Mouse (Mus musculus): Measurements from ENCODE around the gene Bbs2.
"Not testable (repeated sequence)": the region's sequence is repeated elsewhere in the genome, so short reads cannot be mapped to it uniquely, and the experiment has no call there.

The Bbs2 gene

DNA sequence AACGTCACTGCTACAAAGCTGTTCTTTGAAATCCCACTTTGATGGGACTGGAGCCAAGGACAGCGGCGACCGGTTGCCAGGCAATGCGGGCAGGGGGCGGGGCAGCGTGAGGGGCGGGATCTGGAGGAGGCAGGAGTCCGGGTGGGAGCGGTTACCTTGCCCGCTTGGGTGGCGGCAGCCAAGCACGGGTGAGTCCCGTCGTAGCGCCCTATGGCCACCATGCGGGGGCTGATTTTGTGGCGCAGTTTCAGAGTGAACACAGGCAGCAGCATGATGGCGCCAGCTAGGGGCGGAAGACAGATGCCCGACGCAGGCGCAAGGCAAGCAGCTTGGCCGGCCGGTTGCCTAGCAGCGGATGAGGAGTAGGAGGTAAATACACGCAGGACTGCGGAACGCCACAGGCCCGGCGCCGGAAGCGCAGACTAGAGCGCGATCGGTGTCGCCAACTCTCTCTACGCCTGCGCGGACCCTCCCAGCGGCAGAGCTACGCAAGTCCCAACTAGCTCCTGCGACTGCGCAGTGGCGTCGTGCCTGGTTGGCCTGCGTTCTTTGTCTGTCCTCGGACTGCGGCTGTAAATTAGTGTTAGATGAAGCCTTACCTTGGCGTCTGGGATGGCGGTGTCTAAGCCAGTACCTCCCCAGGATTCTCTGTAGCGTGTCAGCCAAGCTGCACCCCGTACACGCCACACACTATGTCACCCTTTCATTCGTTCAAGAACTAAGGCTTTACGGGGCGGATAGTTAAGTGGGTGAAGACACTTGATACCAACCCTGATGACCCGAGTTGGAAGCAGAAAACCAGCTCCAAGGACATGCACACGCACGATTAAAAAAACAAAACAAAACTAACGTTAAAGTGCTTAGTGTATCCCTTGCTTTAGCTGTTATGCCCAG lies at the start of gene Bbs2:
TSS of gene Bbs2 (minus strand) at position 848 of the 894 bp plus-strand sequence.
- peak; percentile 96 to 99 for DNase-seq

DNA sequence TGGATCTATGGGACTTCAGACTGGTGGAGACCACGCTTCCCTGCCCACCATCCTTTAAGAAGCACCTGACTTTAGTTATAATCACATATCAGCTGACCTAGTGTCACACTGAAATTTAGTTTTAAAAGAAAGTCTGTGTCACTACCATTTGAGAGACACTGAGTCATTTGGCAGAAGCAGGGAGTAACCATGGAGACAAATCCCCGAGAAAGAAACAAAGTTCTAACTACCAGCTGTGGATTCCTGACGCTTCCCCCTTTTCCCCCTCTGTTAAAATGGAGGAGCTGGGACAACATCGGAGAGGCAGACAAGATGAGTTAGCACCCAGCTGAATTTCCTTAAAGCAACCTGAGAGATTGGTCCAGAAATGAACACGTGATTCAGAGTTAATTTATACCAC lies 49.5 kb upstream of the Bbs2 start:
- no peak for DNase-seq

DNA sequence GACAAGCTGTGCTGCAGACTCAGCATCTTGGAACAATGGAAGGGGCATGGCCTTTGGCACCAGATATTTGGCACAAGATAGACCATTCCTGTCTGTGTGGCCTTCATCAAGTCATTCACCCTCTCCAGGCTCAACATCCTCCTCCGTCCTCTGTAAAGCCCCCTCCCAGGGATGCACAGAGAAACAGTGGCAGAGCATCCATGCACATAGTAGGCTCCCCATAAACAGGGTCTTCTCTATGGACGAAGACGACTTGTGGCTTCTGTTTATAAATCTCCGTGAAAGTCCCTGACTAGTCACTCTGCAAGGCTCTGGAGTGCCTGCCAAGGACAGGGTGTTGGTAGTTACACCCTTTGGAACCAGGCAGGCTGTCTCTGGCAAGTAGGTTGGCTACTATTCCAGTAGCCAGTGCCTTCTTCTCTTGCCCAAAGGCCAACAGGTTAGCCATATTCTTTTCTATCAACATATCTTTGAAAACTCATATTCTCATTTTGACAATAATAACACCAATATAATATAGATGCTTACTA lies 41.6 kb upstream of the Bbs2 start:
- no peak for DNase-seq

DNA sequence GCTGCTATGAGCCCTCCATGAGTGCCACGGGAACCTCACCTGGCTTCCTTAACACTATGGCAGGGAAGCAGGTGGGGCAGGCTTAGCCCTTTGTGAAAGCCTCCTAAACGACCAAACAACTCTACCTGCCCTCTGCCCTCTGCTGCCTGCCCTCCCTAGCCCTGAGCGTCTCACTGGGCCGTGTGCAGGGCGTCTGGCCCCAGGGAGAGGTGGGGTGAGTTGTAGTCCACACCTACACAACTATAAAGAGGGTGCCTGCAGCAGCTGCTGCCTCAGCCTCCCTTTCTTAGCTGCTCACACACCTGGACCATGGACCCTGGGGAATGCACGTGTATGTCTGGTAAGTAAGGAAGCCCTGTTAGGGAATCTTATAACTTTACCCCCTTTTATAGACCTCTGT lies 38.2 kb upstream of the Bbs2 start, which contains the start of gene Mt4:
TSS of gene Mt4 (plus strand) at position 265 of the 400 bp plus-strand sequence.
- no peak for DNase-seq

DNA sequence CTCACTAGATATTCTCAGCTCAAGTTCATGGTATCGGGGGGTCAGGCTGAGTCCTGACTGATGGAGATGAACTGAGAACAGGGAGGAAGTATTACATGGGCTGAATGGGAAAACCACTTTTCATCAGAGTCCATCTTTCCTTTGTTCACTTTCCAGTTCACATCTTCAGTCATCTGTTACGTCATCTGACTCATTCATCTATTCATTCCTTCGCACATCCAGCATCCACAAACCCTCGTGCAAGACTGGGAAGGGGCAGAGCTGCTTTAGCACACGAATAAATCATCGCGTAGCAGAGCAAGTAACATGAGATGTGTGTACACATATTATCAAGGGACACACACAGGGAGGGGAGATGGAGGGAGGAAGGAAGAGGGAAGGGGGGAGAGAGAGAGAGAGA lies 37.5 kb upstream of the Bbs2 start:
- DNase-seq: no peak

DNA sequence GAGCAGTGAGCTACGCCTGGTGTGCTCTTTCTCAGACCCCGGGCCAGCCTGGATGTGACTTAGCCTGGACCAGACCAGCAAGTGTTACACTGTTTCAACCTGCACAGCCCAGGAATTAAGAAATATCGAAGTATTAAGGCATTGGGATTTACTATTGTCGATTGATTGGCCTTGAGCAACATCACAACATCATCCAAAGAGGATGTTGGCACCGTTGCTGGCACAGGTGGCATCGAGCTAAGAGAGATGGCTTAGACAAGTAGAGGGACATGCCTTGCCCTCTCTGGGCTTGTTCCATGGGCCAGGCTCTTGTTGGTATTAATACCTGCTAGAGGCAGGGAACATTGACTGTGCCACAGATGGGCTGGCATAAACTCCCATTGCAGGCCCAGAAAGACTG lies 36.8 kb upstream of the Bbs2 start:
- no peak for DNase-seq

DNA sequence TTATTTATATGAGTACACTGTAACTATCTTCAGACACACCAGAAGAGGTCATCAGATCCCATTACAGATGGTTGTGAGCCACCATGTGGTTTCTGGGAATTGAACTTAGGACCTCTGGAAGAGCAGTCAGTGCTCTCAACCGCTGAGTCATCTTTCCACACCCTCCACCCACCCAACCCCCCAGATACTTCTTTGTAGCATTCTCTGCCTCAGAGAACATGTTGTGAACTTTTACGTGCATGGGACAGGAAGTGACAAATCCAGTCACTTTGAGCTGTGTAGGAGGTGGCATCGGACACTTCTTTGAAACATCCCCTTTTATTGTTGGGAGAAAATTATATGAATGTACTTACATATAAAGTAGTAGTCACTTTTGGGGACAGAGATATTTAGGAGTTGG lies 35.9 kb upstream of the Bbs2 start:
- not testable (repeated sequence) for DNase-seq

DNA sequence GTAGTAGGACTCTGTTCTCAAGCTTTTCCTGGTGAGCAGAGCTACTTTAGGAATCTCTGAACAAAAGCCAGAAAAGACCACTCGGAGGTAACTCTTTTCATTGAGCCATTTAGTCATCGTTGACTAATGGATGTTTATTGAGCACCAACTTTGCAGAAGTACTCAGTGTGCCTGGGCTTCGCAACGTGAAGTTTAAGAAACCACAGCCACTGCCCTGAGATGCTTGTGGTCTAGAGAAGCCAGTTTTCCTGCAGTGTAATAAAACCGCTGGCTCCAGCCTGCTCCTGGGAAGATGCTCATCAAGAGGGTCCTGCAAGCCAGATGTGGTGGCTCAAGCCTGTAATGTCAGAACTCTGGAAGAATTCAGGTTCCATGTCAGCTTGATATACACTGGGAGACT lies 33.4 kb upstream of the Bbs2 start:
- no peak for DNase-seq

DNA sequence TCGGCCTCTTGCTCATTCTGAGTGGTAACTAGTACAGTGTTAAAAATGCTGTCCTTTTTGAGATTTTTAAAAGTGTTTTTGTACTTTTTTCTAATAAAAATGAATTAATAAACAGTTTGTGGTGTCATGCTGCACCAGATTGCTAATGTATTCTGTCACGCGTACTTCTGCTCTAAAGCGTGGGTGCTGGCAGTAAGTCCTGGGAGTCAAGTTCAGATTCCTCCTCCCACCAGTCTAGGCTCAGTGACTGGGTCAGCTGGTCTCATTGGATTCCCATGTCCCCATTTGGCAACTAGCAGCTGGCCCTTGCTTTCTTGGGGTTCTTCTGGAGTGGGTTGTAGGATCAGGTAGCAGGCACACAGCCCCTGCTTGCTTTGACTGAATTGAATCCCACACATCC lies 31.4 kb upstream of the Bbs2 start:
- no peak for DNase-seq

DNA sequence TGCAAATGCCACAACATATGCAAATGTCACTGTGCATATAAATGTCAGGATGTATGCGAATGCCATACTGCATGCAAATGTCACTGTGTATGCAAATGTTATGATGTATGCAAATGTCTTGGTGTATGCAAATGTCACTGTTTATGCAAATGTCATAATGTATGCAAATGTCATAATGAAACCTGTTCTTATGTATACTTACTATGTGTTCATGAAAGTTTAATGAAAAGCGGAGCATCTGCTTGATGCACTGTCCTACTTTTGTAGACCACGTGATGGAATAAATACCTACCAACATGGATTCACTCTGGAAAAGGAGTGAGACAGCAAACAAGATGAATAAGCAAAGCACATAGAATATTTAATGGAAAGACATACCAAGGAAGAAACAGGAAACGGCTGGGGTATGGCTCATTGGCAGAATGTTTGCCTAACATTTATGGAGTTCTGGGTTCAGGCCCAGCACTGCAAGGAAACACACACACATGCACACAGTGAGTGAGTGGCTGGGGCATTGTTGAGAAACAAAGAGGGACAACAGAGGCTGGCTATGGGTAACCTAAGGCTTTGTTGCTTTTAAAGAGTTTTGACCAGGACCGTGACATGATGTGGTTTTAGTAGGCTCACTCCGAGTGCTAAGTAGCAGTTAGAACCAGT lies 30.5 kb upstream of the Bbs2 start:
- DNase-seq: no peak

DNA sequence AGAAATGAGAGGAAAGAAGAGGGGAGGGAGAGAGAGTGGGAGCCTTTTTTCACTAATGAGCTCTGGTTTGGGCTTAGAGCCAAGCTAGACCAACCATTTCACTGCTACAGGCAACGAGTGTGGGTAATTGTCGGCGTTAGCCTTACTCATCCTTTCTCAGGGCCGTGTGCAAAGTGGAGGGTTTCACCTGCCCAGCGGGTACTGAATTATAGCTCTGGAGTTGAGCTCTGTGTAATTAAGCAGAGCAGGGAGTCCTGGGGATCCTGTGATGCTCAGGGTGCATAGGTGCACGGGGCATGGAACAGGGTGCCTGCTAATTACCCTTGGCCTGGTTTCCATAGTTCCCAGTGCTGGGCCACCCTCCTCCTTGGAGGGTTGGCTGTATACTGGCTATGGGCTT lies 29.0 kb upstream of the Bbs2 start:
- no peak for DNase-seq

DNA sequence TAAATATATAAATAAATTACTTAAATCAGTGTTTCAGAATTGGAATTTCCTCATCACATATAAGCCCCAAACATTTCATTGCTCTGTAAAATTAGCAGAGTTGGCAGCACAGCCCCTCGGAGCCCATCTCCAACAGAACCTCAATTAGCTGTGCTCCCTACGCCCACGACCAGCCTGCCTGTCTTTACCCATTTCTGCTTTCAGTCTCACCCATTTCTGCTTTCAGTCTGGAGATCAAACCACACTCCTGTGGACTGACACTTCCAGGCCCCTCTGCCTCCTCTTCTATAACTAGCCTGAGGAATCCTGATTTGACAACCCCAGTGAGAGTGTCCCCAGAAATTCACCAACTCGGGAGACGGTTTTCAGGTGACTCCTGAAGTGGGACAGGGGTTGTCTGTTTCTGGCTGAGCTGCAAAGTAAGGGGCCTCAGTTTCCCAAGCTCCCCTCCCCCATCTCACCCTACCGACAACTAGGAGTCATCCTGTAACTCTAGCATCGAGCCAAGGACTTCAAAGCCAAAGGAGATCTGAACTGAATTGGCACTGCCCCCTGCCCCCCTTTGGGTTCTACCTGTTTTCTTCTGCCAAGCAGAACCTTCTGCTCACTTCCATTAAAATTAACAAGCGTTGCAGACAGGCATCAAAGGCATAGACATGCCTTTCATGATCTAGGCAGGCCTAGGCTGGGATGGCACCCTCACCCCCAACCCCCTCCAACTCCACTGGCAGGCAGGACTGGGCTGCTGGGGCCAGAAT lies 24.2 kb upstream of the Bbs2 start:
- DNase-seq: no peak

DNA sequence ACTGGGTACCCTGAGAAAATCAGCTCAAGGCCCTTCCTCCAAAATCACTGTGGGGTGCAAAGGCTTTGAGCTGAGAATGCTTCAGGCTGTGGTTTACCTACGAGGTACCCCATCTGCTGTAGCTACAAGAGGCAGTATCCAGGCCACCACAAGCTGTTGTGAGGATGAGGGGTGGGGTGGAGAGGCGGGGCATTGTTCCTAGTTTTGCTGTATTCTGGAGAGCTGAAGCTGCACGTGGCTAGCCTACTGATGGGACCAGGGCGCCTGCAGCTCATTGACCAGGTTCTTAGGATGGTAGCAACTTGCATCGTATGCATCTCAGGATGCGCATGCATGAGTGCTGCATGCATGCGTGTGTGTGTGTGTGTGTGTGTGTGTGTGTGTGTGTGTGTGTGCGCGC lies 22.9 kb upstream of the Bbs2 start:
- DNase-seq: no peak

DNA sequence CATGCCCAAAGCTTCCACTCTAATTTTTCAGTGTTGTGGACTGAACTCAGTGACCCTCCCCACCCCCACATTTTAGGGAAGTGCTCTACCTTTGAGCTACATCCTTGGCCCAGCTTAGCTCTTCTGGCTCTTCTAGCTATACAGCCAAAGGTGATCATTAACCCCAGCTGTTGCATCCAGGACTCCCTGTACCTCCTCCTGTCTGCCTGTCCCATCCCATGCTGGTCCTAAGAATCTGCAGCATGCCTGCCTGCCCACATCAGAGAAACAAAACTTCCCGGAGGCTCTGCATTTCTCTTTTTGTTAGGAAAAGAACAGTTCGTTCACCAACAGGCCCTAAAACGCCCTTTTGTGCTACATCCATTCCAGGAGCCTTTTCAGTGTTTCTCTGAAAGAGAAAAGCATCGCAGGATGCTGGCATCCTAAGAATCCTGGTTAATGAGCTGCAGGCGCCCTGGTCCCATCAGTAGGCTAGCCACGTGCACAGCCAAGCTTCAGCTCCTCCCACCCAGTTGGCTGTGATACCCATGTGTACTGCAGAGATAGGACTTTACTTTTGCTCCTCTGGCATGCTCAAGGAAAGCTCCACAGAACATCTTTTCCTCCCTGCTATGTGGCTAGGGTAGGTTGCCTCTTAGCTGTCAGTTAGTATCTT lies 20.2 kb upstream of the Bbs2 start:
- no peak for DNase-seq

DNA sequence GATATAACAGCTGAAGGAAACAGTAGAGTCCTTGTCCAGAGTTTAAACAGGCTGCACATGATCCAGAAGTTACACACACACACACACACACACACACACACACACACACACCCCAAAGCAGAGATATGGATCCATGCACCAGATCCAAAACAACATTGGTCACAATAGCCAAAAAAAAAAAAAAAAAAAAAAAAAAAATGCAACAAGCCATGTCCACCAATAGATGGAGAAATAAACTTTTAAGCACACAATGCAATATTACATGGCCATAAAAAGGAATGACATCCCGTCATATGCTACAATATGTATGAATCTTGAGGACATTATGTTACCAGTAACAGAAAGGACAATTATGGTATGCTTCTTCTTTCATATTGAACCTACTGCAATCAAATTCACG lies 15.2 kb upstream of the Bbs2 start:
- DNase-seq: no peak

DNA sequence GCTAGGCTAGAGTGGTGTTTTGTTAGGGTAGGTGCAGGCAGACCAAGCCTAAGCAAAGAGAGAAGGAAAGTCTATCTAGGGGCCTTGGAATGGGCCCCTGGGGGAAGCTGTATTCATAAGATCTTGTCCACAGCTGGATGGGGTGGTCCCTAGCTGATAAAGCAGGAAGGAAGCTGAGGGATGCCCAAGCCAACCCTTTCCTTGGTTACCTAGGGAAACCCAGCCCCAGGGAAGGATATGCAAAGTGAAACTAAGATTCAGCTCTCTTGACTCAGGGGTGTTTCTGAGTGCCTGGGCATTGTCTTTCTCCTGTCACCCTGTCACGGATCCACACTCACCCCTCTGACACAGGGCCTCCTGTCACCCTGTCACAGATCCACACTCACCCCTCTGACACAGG lies 14.7 kb upstream of the Bbs2 start:
- no peak for DNase-seq

DNA sequence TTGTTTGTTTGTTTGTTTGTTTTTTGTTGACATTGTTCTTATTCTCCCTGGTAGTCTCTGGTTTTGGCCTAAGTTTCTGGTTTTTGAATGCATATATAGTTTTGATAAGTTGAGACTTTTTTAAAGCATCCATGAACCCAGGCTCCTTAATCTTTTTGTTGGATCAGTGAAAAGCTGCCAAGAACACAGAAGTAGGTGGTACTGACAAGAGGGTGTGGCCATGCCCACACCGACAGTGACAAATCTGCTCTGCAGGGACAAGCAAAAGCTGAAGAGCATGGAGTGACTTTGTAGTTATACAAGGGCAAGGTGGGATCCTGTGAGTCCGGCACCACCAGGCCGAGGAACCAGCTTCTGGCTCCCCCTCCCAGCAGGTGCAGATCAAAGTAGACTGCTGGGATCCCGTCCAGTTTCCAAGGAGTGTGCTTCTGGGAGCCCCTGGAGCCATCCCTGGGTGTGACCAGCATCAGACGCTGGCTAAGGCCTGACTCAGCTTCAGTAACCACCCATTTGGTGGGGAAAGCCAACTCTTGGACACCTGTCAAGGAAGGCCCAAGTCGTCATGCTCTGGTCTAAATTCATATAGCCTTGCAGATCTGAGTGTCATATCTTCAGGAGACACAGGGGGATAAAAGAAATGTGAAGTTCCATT lies 11.9 kb upstream of the Bbs2 start:
- DNase-seq: no peak

DNA sequence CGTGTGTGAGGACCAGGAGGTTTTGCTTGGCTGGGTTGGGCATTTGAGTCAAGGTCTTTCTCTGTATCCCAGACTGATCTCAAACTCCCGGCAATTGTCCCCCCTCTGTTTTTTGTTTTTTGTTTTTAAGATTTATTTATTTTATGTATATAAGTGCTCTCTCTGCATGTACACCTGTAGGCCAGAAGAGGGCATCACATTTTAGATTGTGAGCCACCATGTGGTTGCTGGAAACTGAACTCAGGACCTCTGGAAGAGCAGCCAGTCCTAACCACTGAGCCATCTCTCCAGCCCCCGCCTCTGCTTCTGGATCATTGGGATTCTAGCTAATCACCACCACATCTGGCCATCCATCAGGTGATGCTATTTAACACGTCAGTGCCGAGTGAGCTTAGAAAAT lies 11.1 kb upstream of the Bbs2 start:
- no peak for DNase-seq

DNA sequence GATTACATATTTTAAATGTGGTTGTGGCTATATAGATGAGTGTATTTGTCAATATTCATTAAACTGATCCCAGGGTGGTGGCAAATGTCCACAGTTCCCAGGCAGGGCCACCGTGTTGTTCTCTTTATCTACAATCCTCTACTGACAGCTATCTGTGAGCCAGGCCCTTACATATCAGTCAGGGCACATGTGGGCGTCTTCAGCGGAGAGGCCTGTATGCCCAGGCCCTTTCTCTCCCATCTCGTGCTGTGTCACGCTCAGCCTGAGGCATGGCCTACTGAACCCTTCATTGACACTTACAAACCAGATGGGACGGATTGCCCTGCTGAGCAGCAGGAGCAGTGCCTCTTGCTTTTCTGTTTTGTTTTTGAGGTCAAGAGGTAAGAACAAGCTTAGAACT lies 10.7 kb upstream of the Bbs2 start:
- no peak for DNase-seq

DNA sequence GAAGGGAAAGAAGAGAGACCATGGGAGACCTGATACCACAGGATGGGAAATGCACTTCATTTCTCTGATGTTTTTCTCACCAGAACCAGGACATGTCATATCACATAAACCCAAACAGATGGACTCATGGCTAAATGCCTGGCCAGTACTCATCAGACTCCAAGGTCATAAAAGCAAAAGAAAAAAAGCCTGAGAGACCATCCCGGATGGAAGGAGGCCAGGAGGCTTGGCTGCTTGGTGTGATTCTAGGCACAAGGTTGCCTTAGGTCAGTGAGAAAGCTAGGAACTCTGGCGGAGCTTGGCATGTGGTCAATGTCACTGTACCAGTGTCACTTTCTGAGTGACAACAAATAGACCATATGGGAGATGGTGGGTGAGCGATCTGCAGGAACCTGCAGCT lies 9.1 kb upstream of the Bbs2 start:
- DNase-seq: no peak

DNA sequence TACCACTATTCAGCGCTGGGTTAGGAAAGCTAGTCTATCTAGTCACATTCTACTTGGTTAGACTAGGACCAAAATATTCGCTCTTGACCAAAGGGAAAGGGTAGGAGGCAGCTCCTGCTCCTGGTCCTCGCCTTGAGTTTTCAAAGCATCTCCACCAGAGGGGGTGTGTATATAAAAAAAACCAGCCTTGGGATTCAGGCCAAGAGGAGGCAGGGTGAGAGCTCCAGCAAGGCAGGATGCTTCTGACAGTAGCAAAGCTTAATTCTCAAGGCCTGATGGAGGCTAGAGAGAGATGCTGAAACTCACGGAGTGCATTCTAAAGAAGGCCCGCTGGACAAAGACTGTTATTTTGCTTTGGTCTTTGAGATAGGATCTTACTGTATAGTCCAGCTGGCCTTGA lies 5.4 kb upstream of the Bbs2 start:
- DNase-seq: no peak

DNA sequence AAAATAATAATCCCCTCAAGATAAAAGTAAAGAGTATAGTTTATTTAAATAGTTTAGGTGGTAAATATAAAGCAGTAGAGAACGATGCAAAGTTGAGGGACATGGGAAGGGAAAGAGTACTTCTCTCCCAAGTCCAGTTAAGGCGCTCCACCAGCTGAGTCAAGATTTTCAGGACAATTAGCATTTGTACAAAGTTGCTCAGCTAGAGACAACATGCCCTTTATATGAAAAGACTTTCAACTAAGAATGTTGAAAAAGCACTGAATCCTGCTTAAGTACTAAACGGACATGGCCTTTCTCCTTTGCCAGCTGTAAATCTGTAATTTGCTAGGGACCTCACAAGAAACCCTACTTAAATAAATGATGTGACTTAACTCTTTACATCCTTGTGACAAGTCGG lies 268 bp upstream of the Bbs2 start:
- DNase-seq: no peak
